In genomic region chr1:54690291-54690965, GRCm38 (mm10) we compare ENCODE assay signal across 7 mouse cellular contexts.
DNase-seq lines count a peak whose midpoint lies in the region; ATAC-seq and TF ChIP-seq lines count a peak whose summit lies in the region.

No protein-coding gene starts in this region.

- no peak for TF ChIP-seq CTCF in liver, adult 2 months (IDR thresholded peaks at IDR 0.05; ENCODE audit: low read depth, low read length)

- H3K4me1 ChIP-seq in liver, adult 2 months (ENCODE audit: control insufficient read depth, insufficient read depth, low read length): no peaks in the 10 kb centered on the region; the same call in 1 of the 2 replicates
- H3K4me1 ChIP-seq in liver, embryonic 11.5 days (replicated peaks; ENCODE audit: control insufficient read depth, insufficient read depth, low read length): no peaks in the 10 kb centered on the region
- peaks cover 13% of the 10 kb centered on the region for H3K4me1 ChIP-seq in neural tube, embryonic 15.5 days

- no peak for TF ChIP-seq POLR2A in liver, adult 2 months (IDR thresholded peaks at IDR 0.05; ENCODE audit: extremely low read depth, insufficient read depth, low read length)

- peak overlapping the region; percentile 40; the same call in 1 of the 2 replicates for H3K4me2 ChIP-seq in liver, embryonic 11.5 days
- peak overlapping the region; percentile 39 for H3K4me2 ChIP-seq in neural tube, embryonic 15.5 days

- no peaks in the 10 kb centered on the region for H3K27me3 ChIP-seq in liver, adult 2 months (ENCODE audit: control insufficient read depth, insufficient read depth, low read length)
- no peaks in the 10 kb centered on the region for H3K27me3 ChIP-seq in liver, embryonic 11.5 days (replicated peaks; ENCODE audit: control insufficient read depth, insufficient read depth, low read length)
- no peaks in the 10 kb centered on the region for H3K27me3 ChIP-seq in neural tube, embryonic 15.5 days (replicated peaks)

- H3K79me2 ChIP-seq in liver, adult 2 months (ENCODE audit: control insufficient read depth, insufficient read depth, low read length): no peaks in the 10 kb centered on the region

- 64% methylated on average over 13 of the region's 13 CpGs for WGBS in liver, adult 2 months
- 20% methylated on average over 13 of the region's 13 CpGs for WGBS in liver, embryonic 11.5 days
- WGBS in neural tube, embryonic 15.5 days: 36% methylated on average over 13 of the region's 13 CpGs

- ATAC-seq in liver, embryonic 11.5 days (replicated peaks; ENCODE audit: low FRiP score): no peak
- peak; percentile 86 for ATAC-seq in neural tube, embryonic 15.5 days (ENCODE audit: low FRiP score)

- H3K9me3 ChIP-seq in liver, embryonic 11.5 days (ENCODE audit: control insufficient read depth, low read length): no peaks in the 10 kb centered on the region
- H3K9me3 ChIP-seq in neural tube, embryonic 15.5 days (replicated peaks): no peaks in the 10 kb centered on the region

- no peaks in the 10 kb centered on the region for H3K36me3 ChIP-seq in liver, adult 2 months (ENCODE audit: control insufficient read depth, insufficient read depth, low read length)
- H3K36me3 ChIP-seq in liver, embryonic 11.5 days (ENCODE audit: control insufficient read depth, insufficient read depth, low read length): no peaks in the 10 kb centered on the region
- 0 out of 2 replicates have a peak, but pooled peaks cover 5% of the 10 kb centered on the region for H3K36me3 ChIP-seq in neural tube, embryonic 15.5 days

- peak; percentile 40 for DNase-seq in liver, adult 2 months (ENCODE audit: extremely low read depth, low read depth, low spot score)
- DNase-seq in liver: no peak
- peak; percentile 75 for DNase-seq in heart, adult 8-10 months (ENCODE audit: low spot score)
- DNase-seq in liver, embryonic 11.5 days (ENCODE audit: low spot score): no peak
- DNase-seq in Muller cell, postnatal 12 days (ENCODE audit: inconsistent ontology term): no peak
- no peak for DNase-seq in urinary bladder, postnatal 10 days (ENCODE audit: low spot score)

- H3K9ac ChIP-seq in liver, adult 2 months (ENCODE audit: low read depth, low read length): no peak overlapping the region
- no peak overlapping the region for H3K9ac ChIP-seq in liver, embryonic 11.5 days (ENCODE audit: low read depth, low read length)
- H3K9ac ChIP-seq in neural tube, embryonic 15.5 days (replicated peaks): no peak overlapping the region

- H3K27ac ChIP-seq in liver, adult 2 months (replicated peaks; ENCODE audit: insufficient read depth, low read depth, low read length): peak overlapping the region; percentile 23; the same call in 1 of the 2 replicates
- H3K27ac ChIP-seq in liver, embryonic 11.5 days (ENCODE audit: low read depth, low read length): no peak overlapping the region
- H3K27ac ChIP-seq in neural tube, embryonic 15.5 days (replicated peaks): peak overlapping the region; percentile 77

- no peak overlapping the region for H3K4me3 ChIP-seq in liver, adult 2 months (ENCODE audit: insufficient read depth, low read depth, low read length)
- H3K4me3 ChIP-seq in liver, embryonic 11.5 days (ENCODE audit: low read depth, low read length): no peak overlapping the region
- 0 out of 2 replicates have a peak overlapping the region, but pooled peaks have one; percentile 10 for H3K4me3 ChIP-seq in neural tube, embryonic 15.5 days (replicated peaks)

Comparison
In these comparisons a context has a peak if more than half of its experiments do, and no peak if none do; other contexts are left out.
1. DNase-seq: peak in liver, adult 2 months (single experiment) and heart, adult 8-10 months (single experiment); none in liver (single experiment), liver, embryonic 11.5 days (single experiment), Muller cell, postnatal 12 days (single experiment) and urinary bladder, postnatal 10 days (single experiment).